Mouse (Mus musculus) T-cell, adult 2 months (primary cell): ENCODE results near the gene Abcd2.

Experiments
- DNase-seq: peaks from one replicate; pipeline ENCODE4 v3.0.0; 2022; ENCODE audit warnings: low spot score

Gene Abcd2

GRCm38 (mm10) chr15:91191412-91192222 lies at the start of gene Abcd2:
Gene Abcd2 (minus strand): TSS chr15:91191799.
- DNase-seq: peak; percentile 7

DNA sequence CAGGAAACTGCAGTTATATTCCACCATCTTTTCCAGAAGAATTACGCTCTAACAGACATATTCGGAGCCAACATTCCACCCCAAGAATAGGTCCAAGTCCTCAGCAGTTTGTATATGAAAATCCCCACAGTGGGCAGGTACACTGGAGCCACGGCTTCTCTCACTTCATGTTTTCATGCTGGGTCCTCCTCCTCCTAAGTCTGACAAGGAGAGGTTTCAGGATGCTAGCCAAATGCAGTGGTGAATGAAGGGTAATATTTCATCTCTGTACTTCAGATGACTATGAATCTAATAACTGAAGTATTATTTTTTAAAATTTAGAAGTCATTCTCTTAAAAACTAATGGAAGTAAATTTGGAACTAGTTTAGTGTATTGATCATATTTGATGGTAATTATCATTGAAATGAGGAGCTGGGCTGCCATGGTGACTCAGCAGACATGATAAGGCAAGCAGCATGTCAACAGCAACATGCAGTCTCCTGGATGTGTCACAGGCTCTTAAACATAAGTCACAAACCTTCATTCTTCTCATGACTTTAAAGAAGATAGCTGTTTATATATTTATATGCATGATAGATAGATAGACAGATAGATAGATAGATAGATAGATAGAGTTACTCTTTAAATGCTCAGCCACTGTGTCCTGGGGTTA lies 49.2 kb upstream of the Abcd2 start:
- DNase-seq: no peak

DNA sequence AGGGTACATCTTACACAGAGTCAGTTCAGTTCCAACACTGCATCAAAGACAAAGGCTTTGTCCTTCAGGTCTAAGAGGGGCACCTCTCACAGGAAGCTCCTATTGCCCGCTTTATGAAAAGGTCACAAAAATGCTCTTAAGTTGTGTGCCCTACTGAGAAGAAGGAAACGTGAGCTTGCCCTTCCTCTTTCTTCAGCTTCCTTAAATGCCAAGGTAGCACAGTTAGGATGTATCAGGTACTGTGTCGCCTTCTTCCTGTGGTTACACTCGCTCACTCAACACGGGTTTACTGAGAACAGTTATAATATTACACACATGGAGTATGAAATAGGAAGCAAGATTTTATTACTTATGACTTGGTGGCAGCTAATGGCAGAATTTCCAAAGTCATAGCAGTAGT lies 45.7 kb upstream of the Abcd2 start:
- DNase-seq: no peak

GRCm38 (mm10) chr15:91206518-91206917 lies 14.9 kb upstream of the Abcd2 start:
- DNase-seq: no peak

DNA sequence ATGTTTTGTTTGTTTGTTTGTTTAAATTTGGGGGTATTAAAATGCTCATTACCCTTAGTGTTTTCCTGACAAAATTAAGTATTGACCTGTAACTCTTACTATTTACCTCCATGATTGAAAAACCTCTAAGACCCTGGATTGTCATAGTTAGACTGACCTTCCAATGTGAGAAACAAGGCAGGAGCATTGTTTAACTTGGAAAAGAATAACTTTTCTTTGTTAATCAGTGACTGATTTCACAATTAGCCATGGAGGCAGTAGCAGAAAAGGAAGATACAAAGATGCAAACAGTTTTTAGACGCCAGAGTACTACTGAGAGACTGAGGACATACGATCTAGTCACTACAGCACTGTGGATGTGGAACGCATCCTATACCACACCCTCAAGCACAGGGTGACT lies 11.9 kb upstream of the Abcd2 start:
- no peak for DNase-seq

- no peak for DNase-seq
These were observed 10.9 kb upstream of the Abcd2 start for GRCm38 (mm10) chr15:91202486-91202885.

DNA sequence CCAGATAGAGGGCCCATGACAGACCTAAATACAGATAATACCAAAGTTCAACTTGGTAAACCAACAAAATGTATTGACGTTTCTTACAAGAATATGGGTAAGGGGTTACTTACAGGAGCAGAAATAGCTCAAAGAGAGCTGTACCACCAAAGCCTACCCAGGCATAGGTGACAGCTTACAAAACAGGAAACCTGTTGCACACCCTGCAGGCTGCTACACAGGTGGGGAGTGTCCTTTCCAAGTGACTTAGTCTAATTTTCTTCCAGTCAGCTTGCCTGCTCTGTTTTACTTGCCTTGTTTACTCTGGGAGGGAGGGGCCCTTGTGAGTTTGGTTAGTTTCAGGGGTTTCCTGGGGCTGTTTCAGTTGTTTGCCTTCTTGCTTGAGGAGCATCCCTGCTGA lies 9.2 kb upstream of the Abcd2 start:
- no peak for DNase-seq

- DNase-seq: no peak
These were observed 7.8 kb upstream of the Abcd2 start, which contains the start of gene CN725425 for GRCm38 (mm10) chr15:91199256-91199905. Gene CN725425 (plus strand): TSS chr15:91199494.

- no peak for DNase-seq
These were observed 612 bp upstream of the Abcd2 start for GRCm38 (mm10) chr15:91192223-91192598.

DNA sequence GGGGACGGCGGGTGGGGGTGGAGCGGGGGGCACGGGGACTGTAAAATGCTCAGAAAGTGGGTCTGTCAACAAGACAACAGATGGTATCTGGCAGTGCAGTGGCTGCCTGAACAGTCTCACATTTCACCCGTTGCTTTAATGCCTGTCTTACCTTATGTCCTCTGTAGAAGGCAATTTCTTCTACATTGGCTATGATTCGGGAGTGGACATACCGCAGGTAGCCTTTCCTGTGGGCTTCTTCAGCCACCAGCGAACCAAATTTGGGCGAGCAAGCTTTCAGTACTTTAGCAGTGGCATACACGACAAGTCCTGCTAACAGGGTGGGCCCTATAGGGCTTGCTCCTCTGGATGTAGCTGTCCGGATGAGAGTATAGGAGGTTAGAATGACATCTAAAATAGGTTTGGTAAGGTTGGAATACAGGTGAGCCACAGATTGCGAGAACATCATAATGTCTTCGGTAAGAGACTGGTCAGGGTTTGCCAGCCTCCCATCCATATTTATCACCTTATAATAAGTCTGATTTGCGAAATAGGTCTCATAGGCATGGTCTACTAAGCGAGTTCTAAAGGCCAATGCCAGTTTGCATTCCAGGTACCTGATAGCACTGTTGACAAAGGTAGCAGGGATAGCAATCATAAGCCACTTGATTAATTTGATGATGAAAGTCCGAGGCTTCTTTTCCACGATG lies 936 bp downstream of the Abcd2 start:
- DNase-seq: no peak

DNA sequence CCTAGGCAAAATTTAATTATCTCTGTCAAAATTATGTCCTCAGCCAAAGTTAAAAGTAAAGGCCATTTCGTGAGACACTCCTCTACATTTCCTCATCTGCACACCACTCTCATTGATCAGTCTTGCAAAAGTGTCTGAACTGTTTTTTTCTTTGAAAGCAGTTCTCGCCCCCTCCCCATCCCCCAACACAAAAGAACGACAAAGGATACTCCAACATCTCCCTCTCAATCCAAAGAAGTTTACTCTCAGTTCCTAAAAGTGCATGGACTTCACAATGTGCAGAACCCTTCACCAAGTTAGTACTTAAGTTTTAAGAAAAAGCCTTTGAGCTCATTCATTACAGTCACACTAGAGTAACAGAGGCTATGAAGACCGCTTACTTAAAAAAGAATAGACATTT lies 1.6 kb downstream of the Abcd2 start:
- no peak for DNase-seq

GRCm38 (mm10) chr15:91186358-91186757 lies 5.2 kb downstream of the Abcd2 start:
- DNase-seq: no peak

- DNase-seq: no peak
These were observed 11.5 kb downstream of the Abcd2 start for GRCm38 (mm10) chr15:91179911-91180622.

DNA sequence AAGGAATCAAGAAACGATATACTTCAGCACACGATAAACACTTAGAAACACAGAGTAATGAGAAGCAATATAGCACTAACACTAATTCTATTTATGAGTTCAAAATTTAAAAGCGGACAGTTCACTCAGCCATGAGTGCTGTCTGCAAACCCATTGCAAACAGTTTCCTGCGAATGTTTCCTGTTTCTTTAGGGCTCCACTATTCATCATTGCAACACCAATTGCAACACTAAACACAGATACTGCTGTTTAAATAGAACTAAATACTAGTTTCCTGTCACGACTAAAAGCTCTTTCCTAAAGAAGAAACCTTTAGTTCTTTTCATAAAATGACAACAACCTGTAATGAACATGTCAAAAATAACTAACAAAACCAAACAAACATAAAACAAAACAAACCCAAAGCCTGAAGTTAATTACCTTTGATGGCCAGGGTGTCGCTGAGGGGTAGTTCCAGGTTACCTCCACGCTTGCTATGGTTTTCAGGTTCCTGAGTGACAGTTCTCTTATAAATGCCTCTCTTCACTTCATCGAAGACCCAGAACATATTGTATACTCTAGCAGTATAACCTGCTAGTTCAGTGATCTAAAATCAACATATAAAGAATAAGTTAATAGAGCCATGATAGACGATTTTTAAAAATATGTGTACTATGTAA lies 12.8 kb downstream of the Abcd2 start:
- DNase-seq: no peak

DNA sequence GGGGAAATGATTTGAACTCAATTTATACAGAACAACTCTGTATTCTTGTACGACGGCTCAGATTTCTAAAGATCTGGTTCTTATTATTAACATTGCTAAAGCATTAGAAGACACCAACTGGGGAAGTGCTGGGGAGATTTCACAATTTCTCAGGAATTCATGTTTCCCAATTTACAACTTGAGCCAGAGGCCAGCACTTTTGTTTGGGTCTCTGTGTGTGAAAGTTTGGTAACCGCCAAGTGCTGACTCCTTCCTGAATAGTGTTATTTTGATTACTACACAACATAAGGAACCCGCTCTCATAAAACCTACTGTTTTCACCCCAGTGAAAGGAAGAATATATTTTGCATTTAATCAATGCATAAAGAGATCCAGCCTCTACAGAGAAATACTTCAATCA lies 19.4 kb downstream of the Abcd2 start:
- DNase-seq: no peak

- DNase-seq: no peak
These were observed 20.3 kb downstream of the Abcd2 start for GRCm38 (mm10) chr15:91171332-91171731.

GRCm38 (mm10) chr15:91170602-91171328 lies 20.8 kb downstream of the Abcd2 start:
- DNase-seq: no peak

GRCm38 (mm10) chr15:91167850-91168562 lies 23.6 kb downstream of the Abcd2 start:
- DNase-seq: peak; percentile 5

GRCm38 (mm10) chr15:91165021-91165420 lies 26.6 kb downstream of the Abcd2 start:
- no peak for DNase-seq

GRCm38 (mm10) chr15:91163454-91163853 lies 28.1 kb downstream of the Abcd2 start:
- DNase-seq: no peak
